Mouse (Mus musculus): ENCODE measurements around the gene Cyp2b13.
"Not testable (repeated sequence)": the region's sequence is repeated elsewhere in the genome, so short reads cannot be mapped to it uniquely, and the experiment has no call there.

Cyp2b13 gene

DNA sequence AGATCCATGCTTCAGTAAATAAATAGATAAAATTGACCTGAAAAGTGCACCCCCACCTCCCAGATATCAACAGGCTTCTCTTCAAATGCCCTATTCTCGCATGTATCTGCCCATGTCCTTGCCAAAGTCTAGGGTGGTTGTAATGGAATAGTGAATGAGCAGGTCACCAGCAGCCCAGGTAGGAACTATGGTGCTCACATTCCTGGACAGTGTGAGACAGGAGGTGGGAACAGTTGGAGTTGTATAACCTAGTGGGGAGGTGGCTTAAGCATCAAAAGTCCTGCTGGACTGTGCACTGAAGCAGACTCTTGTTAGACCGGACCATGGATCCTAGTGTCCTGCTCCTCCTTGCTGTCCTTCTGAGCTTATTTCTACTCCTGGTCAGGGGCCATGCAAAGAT is at the start of gene Cyp2b13:
Gene Cyp2b13 (plus strand): TSS at position 301 of the 400 bp plus-strand sequence.
- not testable (repeated sequence) for DNase-seq (ENCODE audit: low spot score in 2 of 2)

DNA sequence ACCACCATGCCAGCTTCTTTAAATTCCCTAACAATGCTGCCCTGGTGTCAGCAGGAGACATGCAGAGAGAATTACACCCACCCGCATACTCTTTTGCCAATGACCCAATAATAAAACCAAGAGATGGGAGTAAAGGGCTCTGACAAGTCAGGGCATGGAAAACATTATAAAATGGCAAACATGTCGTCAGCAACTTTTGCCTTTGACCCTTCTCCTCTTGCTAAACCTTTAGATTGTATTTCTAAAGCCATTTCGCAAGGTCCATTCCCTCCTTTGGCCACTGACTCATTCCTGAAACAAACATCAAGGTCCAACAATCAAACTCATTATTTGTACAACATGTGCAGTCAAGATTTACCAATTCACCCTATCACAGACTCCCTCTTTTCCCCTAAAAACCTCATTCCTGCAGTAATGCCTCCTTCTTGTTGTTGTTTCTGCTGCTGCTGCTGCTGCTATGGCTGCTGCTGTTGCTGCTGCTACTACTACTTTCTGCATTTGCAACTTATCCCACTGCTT is 41.4 kb upstream of the Cyp2b13 start:
- DNase-seq (ENCODE audit: low spot score in 2 of 2): not testable (repeated sequence)

DNA sequence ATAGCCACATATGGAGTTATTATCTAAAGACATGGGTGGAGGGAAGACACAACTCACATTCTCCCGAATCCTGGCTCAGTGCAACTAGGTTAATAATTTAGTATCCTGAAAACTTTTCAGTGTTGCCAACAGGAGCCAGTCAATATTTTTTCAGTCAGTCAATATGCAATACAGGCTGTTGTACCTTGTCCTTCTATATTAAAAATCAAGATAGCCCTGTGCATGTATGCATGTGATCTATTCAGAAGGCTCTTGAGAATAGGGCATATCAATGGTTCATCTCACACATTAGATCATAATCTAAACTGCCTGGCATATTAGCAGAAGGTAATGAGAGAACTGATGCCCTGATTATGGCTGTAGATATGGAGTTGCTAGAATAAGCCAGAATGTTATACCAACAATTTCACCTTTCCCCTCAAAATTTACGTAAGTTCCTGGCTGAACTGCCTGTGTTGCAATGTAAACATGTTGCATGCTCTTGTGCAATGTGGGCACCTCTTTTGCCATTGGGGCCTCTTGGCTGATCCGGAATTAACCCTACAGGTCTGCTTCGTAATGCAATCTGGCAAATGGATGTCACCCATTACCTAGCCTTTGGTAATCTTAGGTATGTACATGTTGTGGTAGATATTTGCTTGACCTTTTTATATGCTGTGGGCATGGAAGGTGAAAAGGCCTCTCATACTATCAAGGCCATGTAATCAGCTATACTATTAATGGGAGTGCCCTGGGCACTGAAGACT is 6.2 kb upstream of the Cyp2b13 start:
- DNase-seq (ENCODE audit: low spot score in 2 of 2): not testable (repeated sequence)

DNA sequence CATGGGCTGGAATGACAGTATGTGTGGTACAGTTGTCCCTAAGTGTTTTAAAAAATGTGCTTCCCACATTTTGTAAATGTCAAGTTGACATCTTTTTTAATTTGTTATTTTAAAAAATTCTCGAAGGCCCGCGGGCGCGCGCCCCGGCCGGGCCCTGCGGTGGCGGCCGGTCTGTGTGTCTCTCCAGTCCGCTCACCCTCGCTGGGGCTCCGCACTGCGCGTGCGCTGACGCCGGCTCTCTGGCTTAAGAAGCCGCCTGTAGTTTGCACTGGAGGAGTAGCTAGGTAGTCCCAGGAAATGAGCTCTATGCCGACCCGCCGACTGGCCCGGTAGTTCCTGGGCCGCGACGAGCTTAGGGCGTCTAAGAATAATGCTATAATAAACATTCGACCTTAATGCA is 10.4 kb downstream of the Cyp2b13 start:
- not testable (repeated sequence) for DNase-seq (ENCODE audit: low spot score in 2 of 2)

DNA sequence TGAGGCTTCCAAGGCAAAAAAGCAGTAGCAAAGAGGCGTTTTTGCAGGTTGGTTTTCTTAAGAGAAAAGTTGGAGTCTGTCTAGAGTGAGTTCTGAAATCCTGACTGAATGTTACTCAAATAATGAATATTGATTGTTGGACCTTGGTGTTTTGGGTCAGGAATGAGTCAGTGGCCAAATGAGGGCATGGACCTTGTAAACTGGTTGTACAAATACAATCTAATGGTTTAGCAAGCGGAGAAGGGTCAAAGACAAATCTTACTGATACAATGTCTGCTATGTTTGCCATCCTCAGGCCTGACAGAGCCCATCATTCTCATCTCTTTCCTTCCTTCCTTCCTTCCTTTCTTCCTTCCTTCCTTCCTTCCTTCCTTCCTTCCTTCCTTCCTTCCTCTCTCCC is 21.3 kb downstream of the Cyp2b13 start:
- no peak for DNase-seq (ENCODE audit: low spot score in 2 of 2)

DNA sequence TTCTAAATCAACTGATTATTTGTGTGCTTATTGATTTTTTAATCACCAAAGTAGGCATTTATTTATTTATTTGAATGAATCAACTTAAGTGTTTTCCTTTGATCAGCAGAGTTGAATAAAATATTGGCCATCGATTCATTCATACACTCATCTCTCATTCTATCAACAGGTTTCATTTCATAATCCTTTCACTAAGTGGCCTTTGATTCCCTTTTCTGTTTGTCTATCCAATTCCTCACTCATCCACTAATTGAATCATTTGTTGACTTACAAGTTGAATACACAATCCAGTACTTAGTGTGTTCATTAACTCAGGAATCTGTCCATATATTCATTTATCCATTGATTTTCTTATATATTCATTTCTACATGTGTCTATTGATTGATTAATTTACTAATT is 26.1 kb downstream of the Cyp2b13 start:
- no peak for DNase-seq (ENCODE audit: low spot score in 2 of 2)

DNA sequence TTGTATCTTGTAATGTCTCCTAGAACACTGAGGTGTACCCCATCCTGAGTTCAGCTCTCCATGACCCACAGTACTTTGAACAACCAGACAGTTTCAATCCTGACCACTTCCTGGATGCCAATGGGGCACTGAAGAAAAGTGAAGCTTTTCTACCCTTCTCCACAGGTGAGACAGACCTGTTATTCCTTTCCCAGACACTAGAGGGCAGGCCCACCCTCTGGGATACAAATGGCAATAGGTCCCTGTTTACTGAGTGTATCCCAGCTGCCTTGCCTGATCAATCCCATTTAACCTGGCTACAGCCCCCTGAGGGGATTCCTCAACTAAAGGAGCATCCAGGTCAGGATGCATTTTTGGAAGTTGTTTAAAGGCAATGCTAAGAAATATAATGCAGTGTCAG is 27.3 kb downstream of the Cyp2b13 start:
- not testable (repeated sequence) for DNase-seq (ENCODE audit: low spot score in 2 of 2)

DNA sequence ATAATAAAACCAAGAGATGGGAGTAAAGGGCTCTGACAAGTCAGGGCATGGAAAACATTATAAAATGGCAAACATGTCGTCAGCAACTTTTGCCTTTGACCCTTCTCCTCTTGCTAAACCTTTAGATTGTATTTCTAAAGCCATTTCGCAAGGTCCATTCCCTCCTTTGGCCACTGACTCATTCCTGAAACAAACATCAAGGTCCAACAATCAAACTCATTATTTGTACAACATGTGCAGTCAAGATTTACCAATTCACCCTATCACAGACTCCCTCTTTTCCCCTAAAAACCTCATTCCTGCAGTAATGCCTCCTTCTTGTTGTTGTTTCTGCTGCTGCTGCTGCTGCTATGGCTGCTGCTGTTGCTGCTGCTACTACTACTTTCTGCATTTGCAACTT is 78.3 kb downstream of the Cyp2b13 start:
- not testable (repeated sequence) for DNase-seq (ENCODE audit: low spot score in 2 of 2)

DNA sequence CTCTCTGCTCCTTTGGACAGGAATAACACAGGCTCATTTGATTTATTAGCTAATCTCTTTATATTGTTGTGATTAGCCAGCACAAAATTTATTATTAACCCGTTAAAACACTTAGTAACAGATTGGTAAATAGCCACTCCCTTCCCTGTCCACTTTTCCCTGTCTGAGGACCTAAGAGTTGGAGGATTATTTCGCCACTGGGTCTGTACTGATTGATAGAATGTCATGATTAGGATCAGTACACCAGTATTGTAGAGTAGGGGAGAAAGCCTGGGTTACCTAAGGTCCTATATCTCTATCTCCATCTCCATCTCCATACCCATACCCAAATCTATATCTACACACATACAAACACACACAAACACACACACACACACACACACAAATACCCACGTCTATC is 82.4 kb downstream of the Cyp2b13 start:
- DNase-seq (ENCODE audit: low spot score in 2 of 2): not testable (repeated sequence)
